9 mouse cellular contexts compared by ENCODE assay signal in the genomic region with DNA sequence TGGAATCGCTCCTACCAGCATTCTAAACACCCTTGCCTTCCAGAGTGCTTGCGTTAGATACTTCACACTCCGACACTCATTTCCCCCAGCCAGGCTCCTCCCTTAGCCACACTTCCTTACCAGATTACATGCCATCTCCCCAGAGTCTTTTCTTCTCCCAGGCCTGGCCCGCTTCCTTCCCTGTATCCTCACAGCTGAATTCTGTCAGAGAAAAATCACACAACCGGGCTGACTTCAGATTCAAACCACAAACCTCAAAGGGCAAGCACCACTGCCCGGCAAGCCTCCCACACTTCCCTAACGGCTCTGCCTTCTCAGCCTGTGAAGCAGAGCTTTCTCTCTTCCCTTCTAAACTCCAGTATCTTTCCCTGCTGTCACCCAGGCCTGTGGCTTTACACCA. TPM values are rescaled to one million over a fixed set of nuclear protein-coding genes. Genes with fewer than 3 reads are reported as not detected.
A peak's percentile ranks its signal among the peaks of the same experiment; 100 is the strongest.
DNase-seq lines count a peak whose midpoint lies in the region; ATAC-seq lines count a peak whose summit lies in the region.
"Had no signal": no experiment of that assay in that cellular context is flagged by ENCODE, and none has a peak within 500 bp of the region (broad histone marks: within the 10 kb centered on the region; RNA-seq: fewer than 3 reads in every experiment).

No protein-coding gene starts in this region.

- peaks cover 13% of the 10 kb centered on the region for H3K4me1 ChIP-seq in midbrain, embryonic 12.5 days
- H3K4me1 ChIP-seq in midbrain, embryonic 16.5 days (ENCODE audit: control insufficient read depth, insufficient read depth, low read length) = peaks cover 14% of the 10 kb centered on the region
- peaks cover 38% of the 10 kb centered on the region for H3K4me1 ChIP-seq in kidney, embryonic 15.5 days

- H3K9me3 ChIP-seq in midbrain, embryonic 12.5 days = no peaks in the 10 kb centered on the region
- H3K9me3 ChIP-seq in midbrain, embryonic 16.5 days (replicated peaks; ENCODE audit: control insufficient read depth, low read length, poor library complexity, severe bottlenecking) = no peaks in the 10 kb centered on the region
- H3K9me3 ChIP-seq in kidney, embryonic 15.5 days (replicated peaks) = no peaks in the 10 kb centered on the region
- H3K9me3 ChIP-seq: liver, embryonic 15.5 days had no signal

- ATAC-seq in midbrain, embryonic 12.5 days (ENCODE audit: low FRiP score, low read depth) = no peak
- no peak for ATAC-seq in midbrain, embryonic 16.5 days
- peak; percentile 46 for ATAC-seq in kidney, embryonic 15.5 days (replicated peaks; ENCODE audit: low FRiP score)

- no peak overlapping the region for H3K4me2 ChIP-seq in midbrain, embryonic 12.5 days (replicated peaks)
- no peak overlapping the region for H3K4me2 ChIP-seq in midbrain, embryonic 16.5 days (ENCODE audit: low read length)
- peak overlapping the region; percentile 20; the same call in 1 of the 2 replicates for H3K4me2 ChIP-seq in kidney, embryonic 15.5 days
- H3K4me2 ChIP-seq: liver, embryonic 15.5 days had no signal

- 0 out of 2 replicates have a peak overlapping the region, but pooled peaks have one; percentile 15 for H3K27ac ChIP-seq in midbrain, embryonic 12.5 days (replicated peaks)
- H3K27ac ChIP-seq in midbrain, embryonic 16.5 days (ENCODE audit: low read length) = no peak overlapping the region
- peak overlapping the region; percentile 87 for H3K27ac ChIP-seq in kidney, embryonic 15.5 days
- H3K27ac ChIP-seq: liver, embryonic 15.5 days had no signal

- no peak overlapping the region for H3K9ac ChIP-seq in midbrain, embryonic 12.5 days (replicated peaks)
- H3K9ac ChIP-seq in midbrain, embryonic 16.5 days (ENCODE audit: low read depth, low read length) = no peak overlapping the region
- H3K9ac ChIP-seq in kidney, embryonic 15.5 days = no peak overlapping the region
- H3K9ac ChIP-seq: liver, embryonic 15.5 days had no signal

- intact Hi-C loops in gastrocnemius, postnatal 36 days (cut with DNase I) = no loop called here

- H3K4me3 ChIP-seq in midbrain, embryonic 12.5 days = no peak overlapping the region
- H3K4me3 ChIP-seq in midbrain, embryonic 16.5 days (ENCODE audit: low read depth, low read length) = no peak overlapping the region
- no peak overlapping the region for H3K4me3 ChIP-seq in kidney, embryonic 15.5 days (replicated peaks)
- H3K4me3 ChIP-seq: liver, embryonic 15.5 days had no signal

- WGBS in midbrain, embryonic 12.5 days = 73% methylated on average over 7 of the region's 7 CpGs
- WGBS in midbrain, embryonic 16.5 days = 73% methylated on average over 7 of the region's 7 CpGs
- 19% methylated on average over 7 of the region's 7 CpGs for WGBS in kidney, embryonic 15.5 days

- H3K27me3 ChIP-seq in midbrain, embryonic 12.5 days = no peaks in the 10 kb centered on the region
- no peaks in the 10 kb centered on the region for H3K27me3 ChIP-seq in midbrain, embryonic 16.5 days (ENCODE audit: control insufficient read depth, insufficient read depth, low read depth, low read length)
- H3K27me3 ChIP-seq in kidney, embryonic 15.5 days = no peaks in the 10 kb centered on the region

- peaks cover 10% of the 10 kb centered on the region for H3K36me3 ChIP-seq in midbrain, embryonic 12.5 days
- H3K36me3 ChIP-seq in midbrain, embryonic 16.5 days (ENCODE audit: control insufficient read depth, insufficient read depth, low read length) = peaks cover 7% of the 10 kb centered on the region
- H3K36me3 ChIP-seq in kidney, embryonic 15.5 days = peaks cover 6% of the 10 kb centered on the region; the same call in 1 of the 2 replicates
- H3K36me3 ChIP-seq: liver, embryonic 15.5 days had no signal

- peak; percentile 11 to 19 for DNase-seq in gastrocnemius, postnatal 36 days
- peak; percentile 20 to 28 for DNase-seq in natural killer cell, adult 2 months (ENCODE audit: low spot score in 2 of 2)
- no peak for DNase-seq in frontal cortex, adult 2 months (ENCODE audit: extremely low spot score in 1 of 2, low spot score in 1 of 2)
- DNase-seq in thymus, postnatal 0 days (ENCODE audit: low spot score) = no peak
- no peak for DNase-seq in cerebellum, adult 11 months

RNA-seq across cellular contexts. Expression of gene Slc37a3, which starts 4.7 kb away (rescaled TPM):
- 52.6 and 53.0 TPM in 2 replicates for polyA plus RNA-seq in midbrain, embryonic 12.5 days (2016; fragmentation: Nextera tagmentation; extraction: Ambion mirVana)
- polyA plus RNA-seq in midbrain, embryonic 16.5 days (2015; fragmentation: Nextera tagmentation; extraction: Ambion mirVana) = 64.9 and 67.9 TPM in 2 replicates
- 10 to 100 TPM; 14.2 to 15.1 TPM for total RNA-seq in gastrocnemius, postnatal 36 days (2021)
- 52.5 and 53.9 TPM in 2 replicates for polyA plus RNA-seq in kidney, embryonic 15.5 days (2015; fragmentation: Nextera tagmentation; extraction: Ambion mirVana)
- polyA plus RNA-seq in frontal cortex, adult 2 months (2012; rRNA removed) = 30.6 and 34.8 TPM in 2 replicates
- 26.4 and 32.1 TPM in 2 replicates for polyA plus RNA-seq in thymus, postnatal 0 days (2015; fragmentation: Nextera tagmentation; extraction: Ambion mirVana)

RNA-seq across cellular contexts. Expression of gene Rab19, which starts 8.2 kb away (rescaled TPM):
- polyA plus RNA-seq in midbrain, embryonic 12.5 days (2016; fragmentation: Nextera tagmentation; extraction: Ambion mirVana) = 0.20 and 0.26 TPM in 2 replicates
- 0.35 TPM in 1 of 2 replicates, not detected in the other for polyA plus RNA-seq in midbrain, embryonic 16.5 days (2015; fragmentation: Nextera tagmentation; extraction: Ambion mirVana)
- total RNA-seq in gastrocnemius, postnatal 36 days (2021) = not detected
- polyA plus RNA-seq in kidney, embryonic 15.5 days (2015; fragmentation: Nextera tagmentation; extraction: Ambion mirVana) = 1.7 and 2.3 TPM in 2 replicates
- polyA plus RNA-seq in frontal cortex, adult 2 months (2012; rRNA removed) = 0.22 and 0.27 TPM in 2 replicates
- 22.3 and 24.9 TPM in 2 replicates for polyA plus RNA-seq in thymus, postnatal 0 days (2015; fragmentation: Nextera tagmentation; extraction: Ambion mirVana)

RNA-seq across cellular contexts. Expression of gene Mkrn1, which starts 47.5 kb away (rescaled TPM):
- 167 and 184 TPM in 2 replicates for polyA plus RNA-seq in midbrain, embryonic 12.5 days (2016; fragmentation: Nextera tagmentation; extraction: Ambion mirVana)
- 258 and 268 TPM in 2 replicates for polyA plus RNA-seq in midbrain, embryonic 16.5 days (2015; fragmentation: Nextera tagmentation; extraction: Ambion mirVana)
- 10 to 100 TPM; 15.6 to 18.4 TPM for total RNA-seq in gastrocnemius, postnatal 36 days (2021)
- polyA plus RNA-seq in kidney, embryonic 15.5 days (2015; fragmentation: Nextera tagmentation; extraction: Ambion mirVana) = 59.8 and 60.2 TPM in 2 replicates
- polyA plus RNA-seq in frontal cortex, adult 2 months (2012; rRNA removed) = 102 and 108 TPM in 2 replicates
- polyA plus RNA-seq in thymus, postnatal 0 days (2015; fragmentation: Nextera tagmentation; extraction: Ambion mirVana) = 80.3 and 91.5 TPM in 2 replicates

Comparison
In these comparisons a context has a peak if more than half of its experiments do, and no peak if none do; other contexts are left out.
1. DNase-seq: peak in gastrocnemius, postnatal 36 days (2 of 2) and natural killer cell, adult 2 months (2 of 2); none in frontal cortex, adult 2 months (0 of 2), thymus, postnatal 0 days (single experiment) and cerebellum, adult 11 months (single experiment).